Mouse (Mus musculus) erythroblast, embryonic 14.5 days (primary cell): Measurements from ENCODE around the gene Kifc3.

Experiments used
- GATA1 ChIP-seq: IDR thresholded peaks from 2 replicates; pipeline ENCODE4 v1.6.1; 2012; ENCODE audit warnings: low read length, inconsistent platforms, mixed read lengths
- TAL1 ChIP-seq: IDR thresholded peaks from 3 replicates; pipeline ENCODE4 v1.6.1; 2012; ENCODE audit warnings: low read length, inconsistent platforms, mixed read lengths

DNA sequence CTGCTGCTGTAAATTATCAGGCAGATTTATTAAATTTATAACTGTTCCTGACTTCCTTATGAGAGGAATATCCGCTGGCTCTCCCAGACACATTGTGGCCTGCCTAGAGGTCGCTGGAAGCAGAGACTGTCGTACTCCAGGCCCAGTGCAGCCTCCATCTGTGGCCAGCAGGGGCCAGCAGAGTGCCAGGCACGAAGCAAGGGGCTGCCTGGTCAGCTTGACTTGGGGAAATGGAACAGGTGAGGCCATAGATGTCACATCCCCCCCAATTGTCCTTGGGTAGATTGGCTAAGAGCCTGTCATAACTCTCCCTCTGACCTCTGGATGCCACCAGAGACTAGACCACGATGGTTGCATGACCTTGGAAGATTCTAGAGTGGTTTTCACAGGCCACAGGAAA lies 103.6 kb downstream of the Kifc3 start:
- TF ChIP-seq GATA1 (no peak), TAL1 (no peak)
